Mouse (Mus musculus) limb, embryonic 10.5 days (tissue): ENCODE results near the gene Dnajb3. TPM values are rescaled to one million over a fixed set of nuclear protein-coding genes. Genes with fewer than 3 reads are reported as not detected.
A peak's percentile ranks its signal among the peaks of the same experiment; 100 is the strongest.

Experiments used
- DNase-seq: peaks from one replicate; pipeline ENCODE4 v3.0.0-alpha.2; 2017; ENCODE audit warnings: low spot score
- H3K27ac ChIP-seq: fragments of 300-500 bp; sonication (generic); 2 replicates; pipeline ENCODE4 v1.5.1; 2016; ENCODE audit warnings: mild to moderate bottlenecking
- H3K27me3 ChIP-seq: fragments of 300-500 bp; sonication (generic); 2 replicates; pipeline ENCODE4 v1.6.1; 2016; ENCODE audit warnings: low read depth, mild to moderate bottlenecking; ENCODE audit not compliant: poor library complexity, severe bottlenecking
- H3K36me3 ChIP-seq: fragments of 300-500 bp; sonication (generic); 2 replicates; pipeline ENCODE4 v1.6.1; 2016; ENCODE audit warnings: mild to moderate bottlenecking, moderate library complexity
- H3K4me1 ChIP-seq: fragments of 300-500 bp; sonication (generic); 2 replicates; pipeline ENCODE4 v1.6.1; 2016
- H3K4me3 ChIP-seq: fragments of 300-500 bp; sonication (generic); 2 replicates; pipeline ENCODE4 v1.5.1; 2016; ENCODE audit warnings: mild to moderate bottlenecking, moderate library complexity
- H3K9me3 ChIP-seq: fragments of 300-500 bp; sonication (generic); replicated peaks from 2 replicates; pipeline ENCODE4 v1.6.1; 2016; ENCODE audit warnings: mild to moderate bottlenecking
- WGBS: fragments of 180-500 bp; shearing (Covaris S2); methylation state at CpG from one replicate; pipeline ENCODE4 v1.1.7; 2016; 5-methylcytosine and 5-hydroxymethylcytosine counted together
- polyA plus RNA-seq: library from polyadenylated mRNA; unstranded; fragments of >200 nt; fragmentation: Nextera tagmentation; extraction: Ambion mirVana; gene quantifications from 2 replicates; pipeline ENCODE4 v1.2.1, GENCODE M21; 2016

Dnajb3 gene
- polyA plus RNA-seq, 1 experiment from 2014 or later, result 10.4 TPM

DNA sequence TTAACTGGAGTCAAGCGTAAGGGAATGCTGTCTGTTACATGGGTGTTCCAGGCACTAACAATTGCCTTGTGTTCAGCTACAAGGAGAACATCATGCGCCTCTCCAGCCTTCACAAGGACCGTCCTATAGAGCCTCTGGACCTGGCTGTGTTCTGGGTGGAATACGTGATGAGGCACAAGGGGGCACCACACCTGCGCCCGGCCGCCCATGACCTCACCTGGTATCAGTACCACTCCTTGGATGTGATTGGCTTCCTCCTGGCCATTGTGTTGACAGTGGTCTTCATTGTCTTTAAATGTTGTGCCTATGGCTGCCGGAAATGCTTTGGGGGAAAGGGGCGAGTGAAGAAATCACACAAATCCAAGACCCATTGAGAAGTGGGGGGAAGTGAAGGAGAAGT is 12.5 kb upstream of the Dnajb3 start:
- 78% methylated on average over 9 of the region's 9 CpGs for WGBS
- H3K9me3 ChIP-seq, result peaks cover 44% of the 10 kb centered on the region
- no peak overlapping the region for H3K4me3 ChIP-seq

DNA sequence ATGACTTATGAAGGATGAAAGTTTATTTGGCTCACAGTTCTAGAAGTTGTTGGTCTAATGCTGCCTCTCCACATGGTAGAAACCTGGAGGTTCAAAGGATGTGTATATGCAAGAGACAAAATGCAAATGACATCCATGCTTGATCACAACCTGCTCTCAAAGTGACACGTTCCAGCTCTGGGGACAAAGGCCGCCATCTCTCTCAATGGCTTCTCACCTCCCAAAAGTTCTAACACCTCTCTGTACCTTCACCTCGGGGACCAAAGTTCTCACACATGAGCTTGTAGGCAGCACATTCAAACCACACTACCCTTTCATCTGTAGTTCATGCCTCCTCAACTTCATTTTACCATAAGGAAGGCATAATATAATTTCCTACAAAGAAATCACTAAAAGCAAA is 12.0 kb upstream of the Dnajb3 start:
- DNase-seq, result no peak
- Histone ChIP-seq H3K4me3 (no peak overlapping the region), H3K27me3 (no peaks in the 10 kb centered on the region), H3K4me1 (no peaks in the 10 kb centered on the region), H3K27ac (no peak overlapping the region), H3K36me3 (no peaks in the 10 kb centered on the region), H3K9me3 (peaks cover 46% of the 10 kb centered on the region)
- WGBS, result 44% methylated on average over 3 of the region's 3 CpGs

More for the DNA sequence above, 12.5 kb upstream of the Dnajb3 start:
- Histone ChIP-seq H3K27ac (no peak overlapping the region), H3K36me3 (no peaks in the 10 kb centered on the region), H3K4me1 (no peaks in the 10 kb centered on the region), H3K27me3 (no peaks in the 10 kb centered on the region)
- DNase-seq, result peak; percentile 44

DNA sequence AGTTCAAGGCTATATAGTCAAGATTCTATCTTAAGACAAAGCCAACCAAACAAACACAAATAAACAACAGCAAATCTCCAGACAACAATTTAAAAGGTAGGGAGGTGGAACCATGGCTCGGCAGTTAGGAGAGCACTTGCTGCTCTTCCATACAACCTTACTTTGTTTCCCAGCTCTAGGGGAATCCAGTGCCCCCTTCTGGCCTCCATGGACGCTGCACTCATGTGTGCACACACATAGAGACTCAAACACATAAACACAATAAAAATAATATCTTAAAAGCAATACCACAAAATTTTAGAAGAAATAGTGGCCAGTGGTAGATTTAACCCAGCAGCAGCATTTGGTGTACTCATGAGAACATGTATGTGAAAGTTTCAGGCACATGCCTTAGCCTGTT is 11.6 kb upstream of the Dnajb3 start:
- Histone ChIP-seq H3K27ac (no peak overlapping the region), H3K4me3 (no peak overlapping the region), H3K9me3 (peaks cover 50% of the 10 kb centered on the region), H3K27me3 (no peaks in the 10 kb centered on the region), H3K36me3 (no peaks in the 10 kb centered on the region), H3K4me1 (no peaks in the 10 kb centered on the region)
- 67% methylated on average over 2 of the region's 2 CpGs for WGBS
- DNase-seq, result peak; percentile 40

DNA sequence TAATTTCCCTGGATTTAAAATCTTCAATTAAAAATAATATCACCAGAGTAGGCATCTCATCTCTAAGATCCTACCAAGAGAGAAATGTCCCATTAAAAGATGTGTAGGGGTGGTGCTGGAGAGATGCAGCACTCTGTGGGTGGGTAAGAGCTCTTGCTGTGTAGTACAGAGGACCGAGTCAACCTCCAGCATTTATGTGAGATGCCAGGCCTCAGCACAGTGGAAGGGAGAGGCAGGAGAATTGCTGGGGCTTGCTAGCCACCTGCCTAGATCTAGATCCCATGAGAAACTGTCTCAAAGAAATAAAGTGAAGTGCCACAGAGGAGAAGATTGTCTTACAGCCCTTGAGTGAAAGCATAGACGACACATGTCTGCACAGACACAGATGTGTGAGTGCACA is 11.0 kb upstream of the Dnajb3 start:
- Histone ChIP-seq H3K27me3 (no peaks in the 10 kb centered on the region), H3K9me3 (peaks cover 56% of the 10 kb centered on the region), H3K36me3 (no peaks in the 10 kb centered on the region), H3K4me1 (no peaks in the 10 kb centered on the region), H3K27ac (no peak overlapping the region), H3K4me3 (no peak overlapping the region)
- WGBS, result 68% methylated on average over 2 of the region's 2 CpGs
- DNase-seq, result no peak

DNA sequence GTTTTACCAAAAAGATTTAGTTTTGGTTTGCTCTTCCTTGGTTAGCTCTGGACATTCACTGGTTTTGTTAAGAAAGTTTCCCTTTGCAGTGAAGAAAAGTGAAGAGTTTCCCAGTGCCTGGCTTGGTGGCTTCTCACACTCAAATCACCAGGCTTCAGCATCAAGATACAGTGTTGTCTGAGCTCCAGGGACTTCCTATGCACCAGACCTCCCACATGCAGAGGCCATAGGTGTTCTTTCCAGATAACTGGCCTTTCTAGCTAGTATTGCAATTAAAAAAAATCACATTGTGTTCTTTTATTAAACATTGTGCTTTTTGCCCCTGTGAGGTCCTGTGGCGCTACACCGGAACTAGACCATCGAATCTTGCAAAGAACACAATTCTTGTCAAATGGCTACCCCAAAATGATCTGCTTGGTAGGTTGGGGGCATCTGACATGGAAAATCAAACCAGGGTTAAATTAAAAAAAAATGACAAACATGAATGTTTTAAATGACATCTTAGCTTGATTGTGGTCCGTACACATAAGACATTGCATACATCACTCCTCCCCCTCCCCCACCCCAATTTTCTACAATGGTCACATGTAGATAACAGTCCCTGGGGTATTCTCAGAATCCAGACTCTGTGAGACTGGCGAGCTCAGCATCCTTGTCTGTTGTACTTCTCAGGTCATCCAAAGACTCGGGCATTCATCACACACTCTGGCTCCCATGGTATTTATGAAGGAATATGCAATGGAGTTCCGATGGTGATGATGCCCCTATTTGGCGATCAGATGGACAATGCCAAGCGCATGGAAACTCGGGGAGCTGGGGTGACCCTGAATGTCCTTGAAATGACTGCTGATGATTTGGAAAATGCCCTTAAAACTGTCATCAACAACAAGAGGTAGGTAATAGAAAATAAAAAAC is 10.1 kb upstream of the Dnajb3 start:
- DNase-seq, result peak; percentile 39

DNA sequence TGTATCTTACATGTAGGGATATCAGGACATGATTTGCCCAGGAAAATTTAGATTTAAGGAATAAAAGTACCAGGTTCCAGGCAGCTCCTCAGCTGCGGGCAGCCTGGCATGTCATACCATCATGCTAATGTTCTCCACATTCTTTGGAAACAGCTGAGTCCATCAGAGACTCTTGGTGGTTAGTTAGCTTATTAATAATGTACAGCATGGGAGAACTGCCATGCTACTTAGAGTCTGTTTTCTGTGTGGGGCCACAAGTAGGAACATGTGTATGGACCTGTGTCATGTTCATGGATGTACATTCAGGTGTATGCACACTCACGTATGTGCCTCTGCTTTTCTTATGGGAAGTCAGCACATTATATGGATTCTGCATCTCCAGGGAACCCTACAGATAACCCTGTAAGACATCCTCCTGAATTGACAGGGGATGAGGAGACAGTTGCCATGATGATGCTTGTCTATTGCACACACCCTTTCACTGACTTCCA is 8.9 kb upstream of the Dnajb3 start:
- H3K27me3 ChIP-seq, result no peaks in the 10 kb centered on the region
- no peak for DNase-seq
- H3K9me3 ChIP-seq, result peaks cover 61% of the 10 kb centered on the region
- WGBS, result 81% methylated on average over 2 of the region's 2 CpGs
- no peak overlapping the region for H3K27ac ChIP-seq
- H3K4me1 ChIP-seq, result no peaks in the 10 kb centered on the region
- H3K4me3 ChIP-seq, result no peak overlapping the region
- no peaks in the 10 kb centered on the region for H3K36me3 ChIP-seq

More for the DNA sequence above, 10.1 kb upstream of the Dnajb3 start:
- Histone ChIP-seq H3K36me3 (no peaks in the 10 kb centered on the region), H3K9me3 (peaks cover 59% of the 10 kb centered on the region), H3K27ac (no peak overlapping the region), H3K4me3 (no peak overlapping the region), H3K4me1 (no peaks in the 10 kb centered on the region), H3K27me3 (no peaks in the 10 kb centered on the region)
- WGBS, result 72% methylated on average over 10 of the region's 10 CpGs

DNA sequence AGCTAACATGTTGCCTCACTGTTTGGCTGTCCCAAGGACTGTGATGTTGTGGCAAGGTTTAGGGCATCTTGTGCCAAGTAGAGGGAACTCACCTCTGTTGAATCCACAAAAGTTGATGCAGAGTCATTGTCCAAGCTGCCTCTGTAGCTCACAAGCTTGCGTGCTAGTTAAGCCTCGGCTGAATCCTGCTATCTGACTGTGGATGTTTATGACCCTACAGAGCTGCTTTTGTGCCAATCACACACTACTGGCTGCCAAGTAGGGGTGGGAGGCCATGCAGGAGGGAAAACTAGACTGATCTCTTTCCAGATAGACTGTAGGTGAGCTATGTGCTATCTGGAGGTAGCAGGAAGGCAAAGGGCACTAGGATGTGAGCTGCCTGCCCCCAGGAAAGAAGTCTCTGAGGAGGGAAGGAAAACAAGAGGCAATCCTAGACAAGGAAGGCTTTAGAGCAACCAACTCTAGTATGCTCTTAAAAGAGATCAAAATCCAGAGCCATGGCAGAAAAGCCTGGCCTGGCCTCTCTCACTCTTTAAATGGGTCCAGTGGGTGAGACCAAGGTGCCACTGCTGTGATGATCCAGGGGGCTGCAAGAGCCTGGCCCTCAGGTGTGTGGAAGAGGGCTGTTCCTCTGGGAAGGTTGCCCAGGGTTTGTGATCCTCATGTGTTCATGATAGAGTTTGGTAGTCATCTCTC is 8.3 kb upstream of the Dnajb3 start:
- no peak overlapping the region for H3K4me3 ChIP-seq
- no peaks in the 10 kb centered on the region for H3K36me3 ChIP-seq
- no peaks in the 10 kb centered on the region for H3K27me3 ChIP-seq
- H3K4me1 ChIP-seq, result no peaks in the 10 kb centered on the region
- DNase-seq, result peak; percentile 38
- no peak overlapping the region for H3K27ac ChIP-seq
- WGBS, result 88% methylated on average over 2 of the region's 2 CpGs
- peaks cover 61% of the 10 kb centered on the region for H3K9me3 ChIP-seq

DNA sequence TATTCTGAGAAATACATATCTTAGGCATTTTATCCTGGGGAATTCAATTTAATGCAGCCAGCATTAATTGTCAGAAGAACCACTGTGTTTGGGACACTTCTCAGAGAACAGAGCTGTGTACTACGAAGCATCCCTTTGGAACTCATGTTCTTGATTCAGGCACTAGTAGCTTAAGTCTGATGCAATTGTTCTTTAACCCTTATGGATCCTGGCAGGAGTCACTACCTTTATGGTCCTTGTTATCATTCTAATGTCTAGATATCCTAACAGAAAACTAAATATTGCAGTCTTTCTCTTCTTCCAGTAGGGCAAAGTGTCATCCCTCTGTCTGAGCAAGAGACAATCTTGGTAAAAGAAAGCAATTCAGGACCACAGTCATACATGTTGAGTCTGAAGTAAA is 7.5 kb upstream of the Dnajb3 start:
- H3K4me1 ChIP-seq, result no peaks in the 10 kb centered on the region
- H3K4me3 ChIP-seq, result no peak overlapping the region
- DNase-seq, result no peak
- H3K27ac ChIP-seq, result no peak overlapping the region
- H3K27me3 ChIP-seq, result no peaks in the 10 kb centered on the region
- no peaks in the 10 kb centered on the region for H3K36me3 ChIP-seq
- H3K9me3 ChIP-seq, result peaks cover 61% of the 10 kb centered on the region
- 89% methylated on average over 1 of the region's 1 CpGs for WGBS

DNA sequence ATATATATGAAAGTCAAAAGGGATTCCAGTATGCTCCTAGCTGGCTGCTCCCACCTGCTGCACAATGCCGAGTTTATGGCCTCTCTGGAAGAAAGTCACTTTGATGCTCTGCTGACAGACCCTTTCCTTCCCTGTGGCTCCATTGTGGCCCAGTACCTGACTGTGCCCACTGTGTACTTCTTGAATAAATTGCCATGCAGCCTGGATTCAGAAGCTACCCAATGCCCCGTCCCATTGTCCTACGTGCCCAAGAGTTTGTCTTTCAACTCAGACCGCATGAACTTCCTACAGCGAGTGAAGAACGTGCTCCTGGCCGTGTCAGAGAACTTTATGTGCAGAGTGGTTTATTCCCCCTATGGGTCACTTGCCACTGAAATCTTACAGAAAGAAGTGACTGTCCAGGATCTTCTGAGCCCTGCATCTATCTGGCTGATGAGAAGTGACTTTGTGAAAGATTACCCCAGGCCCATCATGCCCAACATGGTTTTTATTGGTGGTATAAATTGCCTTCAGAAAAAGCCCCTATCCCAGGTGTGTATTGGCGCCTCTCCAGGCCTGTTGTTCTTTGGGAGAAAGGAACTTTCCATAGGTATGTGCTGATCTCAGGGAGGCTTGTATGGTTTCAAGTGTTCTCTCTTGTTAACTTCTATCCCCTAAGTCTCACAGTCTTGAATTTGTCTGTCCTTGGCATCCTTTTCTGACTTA is 6.9 kb upstream of the Dnajb3 start:
- no peaks in the 10 kb centered on the region for H3K36me3 ChIP-seq
- 64% methylated on average over 8 of the region's 8 CpGs for WGBS

DNA sequence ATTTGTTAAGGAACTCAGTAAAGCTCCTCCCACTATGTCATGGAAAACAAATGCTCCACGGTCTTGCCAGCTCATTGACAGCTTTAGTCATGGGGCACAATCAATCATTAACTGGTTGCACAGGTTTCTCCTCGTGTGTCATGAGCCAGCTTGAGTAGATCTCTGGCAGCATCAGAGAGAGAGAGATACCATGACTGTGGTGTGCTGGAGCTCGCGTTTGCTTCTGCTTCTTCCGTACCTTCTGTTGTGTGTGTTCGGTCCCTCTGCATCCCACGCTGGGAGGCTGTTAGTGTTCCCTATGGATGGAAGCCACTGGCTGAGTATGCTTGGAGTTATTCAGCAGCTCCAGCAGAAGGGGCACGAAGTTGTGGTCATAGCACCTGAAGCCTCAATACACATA is 6.2 kb upstream of the Dnajb3 start, which contains the start of gene Ugt1a1:
Gene Ugt1a1, plus strand, starts transcription at position 148 of the 400 bp plus-strand sequence.
- Histone ChIP-seq H3K4me1 (no peaks in the 10 kb centered on the region), H3K27ac (no peak within 1 kb of the TSS), H3K36me3 (no peaks in the 10 kb centered on the region), H3K9me3 (peaks cover 52% of the 10 kb centered on the region), H3K27me3 (0 out of 2 replicates have a peak, but pooled peaks cover 6% of the 10 kb centered on the region), H3K4me3 (no peak within 1 kb of the TSS)
- 71% methylated on average over 8 of the region's 8 CpGs for WGBS
- peak; percentile 41 for DNase-seq

More for the DNA sequence above, 6.9 kb upstream of the Dnajb3 start:
- H3K4me3 ChIP-seq, result no peak overlapping the region
- H3K4me1 ChIP-seq, result no peaks in the 10 kb centered on the region
- H3K27ac ChIP-seq, result no peak overlapping the region
- H3K27me3 ChIP-seq, result no peaks in the 10 kb centered on the region
- DNase-seq, result peak; percentile 44
- peaks cover 58% of the 10 kb centered on the region for H3K9me3 ChIP-seq

DNA sequence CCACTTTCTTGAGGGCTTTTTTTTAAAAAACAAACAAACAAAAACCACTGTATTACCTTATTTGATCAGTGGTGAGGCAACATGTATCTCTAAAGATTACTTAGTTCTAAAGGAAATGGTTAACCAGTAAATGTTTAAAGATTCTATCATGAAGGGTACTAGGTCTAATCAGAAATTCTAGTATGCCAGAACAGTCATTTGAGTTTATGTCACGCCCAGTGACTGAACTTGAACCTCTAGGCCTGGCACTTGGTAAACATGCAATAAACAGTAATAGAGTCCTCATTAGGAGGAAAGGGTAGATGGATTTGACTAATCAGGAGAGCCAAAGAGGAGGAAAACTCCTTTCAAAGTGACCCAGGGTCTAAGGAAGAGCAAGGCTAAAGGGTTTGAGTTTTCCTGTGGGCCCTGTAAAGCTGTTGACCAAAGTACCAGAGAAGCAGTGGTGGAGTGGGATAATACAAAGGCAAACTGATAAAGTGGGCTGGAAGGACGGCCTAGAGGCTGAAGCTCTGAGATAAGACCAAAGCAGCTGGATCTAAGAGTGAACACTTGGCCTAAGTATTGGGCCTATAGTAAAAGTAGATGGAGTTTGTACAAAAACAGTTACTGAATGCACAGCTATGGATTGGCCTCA is 1.4 kb upstream of the Dnajb3 start:
- 83% methylated on average over 2 of the region's 2 CpGs for WGBS
- Histone ChIP-seq H3K36me3 (no peaks in the 10 kb centered on the region), H3K4me3 (no peak overlapping the region), H3K4me1 (peaks cover 7% of the 10 kb centered on the region), H3K9me3 (peaks cover 9% of the 10 kb centered on the region), H3K27me3 (0 out of 2 replicates have a peak, but pooled peaks cover 7% of the 10 kb centered on the region), H3K27ac (no peak overlapping the region)
- no peak for DNase-seq

DNA sequence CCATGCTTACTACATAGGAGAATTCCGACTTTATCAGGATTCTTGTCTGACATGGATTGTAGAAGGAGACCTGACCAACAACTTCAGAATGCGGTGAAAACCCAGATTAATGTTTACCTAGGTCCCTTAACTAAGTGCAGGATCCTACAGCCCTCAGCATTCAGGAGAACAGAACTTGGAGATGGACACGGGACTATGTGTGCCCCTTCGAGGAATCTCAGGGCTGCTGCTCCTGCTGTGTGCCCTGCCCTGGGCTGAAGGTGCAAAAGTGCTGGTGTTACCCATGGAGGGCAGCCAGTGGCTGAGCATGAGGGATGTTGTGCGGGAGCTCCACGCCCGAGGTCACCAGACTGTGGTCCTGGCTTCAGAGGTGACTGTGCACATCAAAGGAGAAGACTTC is 5.1 kb downstream of the Dnajb3 start, which contains the start of gene Ugt1a2:
Gene Ugt1a2, plus strand, starts transcription at position 146 of the 400 bp plus-strand sequence.
- no peak for DNase-seq
- Histone ChIP-seq H3K9me3 (no peaks in the 10 kb centered on the region; the same call in 1 of the 2 replicates), H3K4me3 (no peak within 1 kb of the TSS), H3K27ac (no peak within 1 kb of the TSS), H3K4me1 (peaks cover 5% of the 10 kb centered on the region), H3K36me3 (no peaks in the 10 kb centered on the region), H3K27me3 (no peaks in the 10 kb centered on the region)
- 83% methylated on average over 7 of the region's 7 CpGs for WGBS
